8 mouse cellular contexts compared by ENCODE assay signal in the genomic region with DNA sequence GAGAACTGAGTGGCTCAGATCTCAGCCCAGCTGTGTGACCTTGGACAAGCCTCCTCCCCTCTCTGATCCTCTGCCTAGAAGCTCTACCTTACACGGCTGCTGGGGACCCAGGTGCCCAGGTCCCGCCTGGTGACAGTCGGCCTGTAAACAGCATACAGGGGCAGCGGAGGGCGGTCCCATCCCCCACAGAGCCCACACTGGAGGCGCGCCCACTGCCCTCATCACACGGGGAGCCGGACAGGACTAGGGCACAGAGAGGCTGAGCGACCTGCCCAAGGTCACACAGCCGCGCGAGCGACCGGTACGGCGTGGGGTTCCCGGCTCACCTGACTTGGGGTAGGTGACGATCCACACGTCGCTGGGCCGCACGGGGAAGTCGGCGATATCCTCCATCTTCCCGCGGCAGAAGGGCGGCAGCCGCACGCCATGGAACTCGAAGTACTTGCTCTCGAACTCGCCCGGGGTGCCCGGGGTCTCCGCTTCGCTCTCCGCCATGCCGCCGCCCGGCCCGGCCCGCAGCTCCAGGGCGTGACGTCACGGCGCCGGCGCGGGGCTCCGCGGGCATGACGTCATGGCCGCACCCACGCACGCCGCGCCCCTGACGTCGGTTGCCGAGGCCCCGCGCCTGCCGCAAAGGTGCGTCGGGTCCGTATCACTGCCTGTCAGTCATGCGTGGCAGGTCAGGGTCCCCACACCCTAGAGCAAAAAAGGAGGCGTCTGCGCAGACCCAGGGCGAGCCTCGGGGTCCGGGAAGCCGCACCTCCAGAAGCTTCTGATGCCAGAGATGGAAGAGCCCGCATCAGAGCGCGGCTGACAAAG. TPM values are rescaled to one million over a fixed set of nuclear protein-coding genes. Genes with fewer than 3 reads are reported as not detected.
DNase-seq lines count a peak whose midpoint lies in the region; ATAC-seq lines count a peak whose summit lies in the region.

Gene Sult4a1, minus strand, starts transcription at position 650 of the 819 bp plus-strand sequence.

- H3K4me1 ChIP-seq in forebrain, embryonic 14.5 days (ENCODE audit: control insufficient read depth, insufficient read depth, low read length), result peaks cover 6% of the 10 kb centered on the region
- peaks cover 39% of the 10 kb centered on the region for H3K4me1 ChIP-seq in midbrain, embryonic 15.5 days

- 1% methylated on average over 77 of the region's 77 CpGs for whole genome bisulfite sequencing in forebrain, embryonic 14.5 days
- WGBS in midbrain, embryonic 15.5 days, result under 1% methylated on average over 77 of the region's 77 CpGs

- peak within 1 kb of the TSS; percentile 58 for H3K4me3 ChIP-seq in forebrain, embryonic 14.5 days (ENCODE audit: low read depth, low read length)
- peak within 1 kb of the TSS; percentile 68 for H3K4me3 ChIP-seq in midbrain, embryonic 15.5 days

- peak within 1 kb of the TSS; percentile 73 for H3K9ac ChIP-seq in forebrain, embryonic 14.5 days (ENCODE audit: low read length)
- H3K9ac ChIP-seq in midbrain, embryonic 15.5 days, result peak within 1 kb of the TSS; percentile 63

- peak; percentile 79 for ATAC-seq in forebrain, embryonic 14.5 days
- peak; percentile 72 for ATAC-seq in midbrain, embryonic 15.5 days (replicated peaks)

- H3K4me2 ChIP-seq in forebrain, embryonic 14.5 days (ENCODE audit: low read length), result peak within 1 kb of the TSS; percentile 75
- H3K4me2 ChIP-seq in midbrain, embryonic 15.5 days, result peak within 1 kb of the TSS; percentile 74

- H3K27ac ChIP-seq in forebrain, embryonic 14.5 days (ENCODE audit: low read depth, low read length), result peak within 1 kb of the TSS; percentile 58
- peak within 1 kb of the TSS; percentile 67 for H3K27ac ChIP-seq in midbrain, embryonic 15.5 days

- peak; percentile 10 for DNase-seq in kidney, postnatal 14 days
- no peak for DNase-seq in kidney, adult 8-10 months
- DNase-seq in cerebellum, adult 11 months, result peak; percentile 75
- DNase-seq in forebrain, embryonic 14.5 days (ENCODE audit: low spot score), result peak; percentile 76
- DNase-seq in layer of hippocampus, postnatal 25 days (ENCODE audit: extremely low spot score in 1 of 2, low spot score in 1 of 2), result peak; percentile 57 to 73
- no peak for DNase-seq in spleen, adult 12 weeks (ENCODE audit: low spot score)
- DNase-seq in ovary, postnatal 10 days (ENCODE audit: low spot score), result no peak

- H3K36me3 ChIP-seq in forebrain, embryonic 14.5 days (ENCODE audit: control insufficient read depth, insufficient read depth, low read length), result no peaks in the 10 kb centered on the region
- no peaks in the 10 kb centered on the region for H3K36me3 ChIP-seq in midbrain, embryonic 15.5 days (replicated peaks)

- H3K9me3 ChIP-seq in forebrain, embryonic 14.5 days (replicated peaks; ENCODE audit: control insufficient read depth, low read length), result no peaks in the 10 kb centered on the region
- no peaks in the 10 kb centered on the region for H3K9me3 ChIP-seq in midbrain, embryonic 15.5 days

- H3K27me3 ChIP-seq in forebrain, embryonic 14.5 days (replicated peaks; ENCODE audit: control insufficient read depth, insufficient read depth, low read length), result peaks cover 9% of the 10 kb centered on the region
- 0 out of 2 replicates have a peak, but pooled peaks cover 8% of the 10 kb centered on the region for H3K27me3 ChIP-seq in midbrain, embryonic 15.5 days (replicated peaks)

RNA-seq across cellular contexts. Expression of gene Sult4a1, which starts in this region (rescaled TPM):
- 40.4 and 51.4 TPM in 2 replicates for polyA plus RNA-seq in forebrain, embryonic 14.5 days (2014; fragmentation: Nextera tagmentation; extraction: Ambion mirVana)
- 100 to 1,000 TPM; 320 to 354 TPM for total RNA-seq in layer of hippocampus, postnatal 25 days (2021)
- 87.1 and 93.8 TPM in 2 replicates for polyA plus RNA-seq in midbrain, embryonic 15.5 days (2015; fragmentation: Nextera tagmentation; extraction: Ambion mirVana)

Comparison
In these comparisons a context has a peak if more than half of its experiments do, and no peak if none do; other contexts are left out.
1. DNase-seq: peak in kidney, postnatal 14 days (single experiment), cerebellum, adult 11 months (single experiment), forebrain, embryonic 14.5 days (single experiment) and layer of hippocampus, postnatal 25 days (2 of 2); none in kidney, adult 8-10 months (0 of 2), spleen, adult 12 weeks (single experiment) and ovary, postnatal 10 days (single experiment).